Mouse (Mus musculus) liver, postnatal 0 days (tissue): ENCODE measurements around the gene Brca1.

Experiments
- CTCF ChIP-seq: sonication (generic); IDR thresholded peaks from 2 replicates; pipeline ENCODE4 v1.5.1; 2016; ENCODE audit warnings: antibody characterized with exemption, low read depth
- EP300 ChIP-seq: IDR thresholded peaks from 2 replicates; pipeline ENCODE4 v1.6.1; 2016; ENCODE audit warnings: antibody characterized with exemption, low read depth, mild to moderate bottlenecking

DNA sequence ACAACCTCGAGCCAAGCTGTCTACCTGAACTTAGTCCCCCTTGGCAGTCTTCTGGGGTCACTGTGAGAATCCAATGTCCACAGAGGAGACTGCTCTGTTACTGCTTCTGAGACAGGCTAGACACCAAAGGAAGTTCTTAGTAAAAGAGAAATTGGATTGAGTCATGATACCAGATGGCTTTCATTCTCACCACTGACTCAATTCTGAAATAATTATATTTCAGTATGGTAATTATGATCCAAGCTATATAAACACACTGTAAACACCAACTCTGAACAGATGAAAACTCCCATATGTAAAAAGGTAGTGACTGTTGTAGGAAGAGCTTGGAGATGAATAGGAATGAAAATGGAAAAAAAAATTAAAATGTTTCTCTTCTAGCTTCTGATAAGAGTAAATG is 7.6 kb downstream of the Brca1 start:
- no peak for TF ChIP-seq EP300
- no peak for TF ChIP-seq CTCF
